Mouse (Mus musculus) lung, embryonic 14.5 days (tissue): ENCODE data around the gene Scnn1g. TPM values are rescaled to one million over a fixed set of nuclear protein-coding genes. Genes with fewer than 3 reads are reported as not detected.

Experiments used
- ATAC-seq: fragments of 200-750 bp; cut with Nextera tagmentation; 2 replicates; pipeline ENCODE4 v1.8.0; 2017; ENCODE audit warnings: mild to moderate bottlenecking, moderate TSS enrichment, moderate library complexity; ENCODE audit not compliant: insufficient read depth
- DNase-seq: peaks from one replicate; pipeline ENCODE4 v3.0.0-alpha.2; 2015
- H3K27ac ChIP-seq: fragments of 300-500 bp; sonication (generic); 2 replicates; pipeline ENCODE4 v1.5.1; 2014; ENCODE audit warnings: low read depth, mild to moderate bottlenecking, moderate library complexity
- H3K27me3 ChIP-seq: fragments of 300-500 bp; sonication (generic); 2 replicates; pipeline ENCODE4 v1.6.1; 2014; ENCODE audit warnings: low read length, control low read depth; ENCODE audit not compliant: insufficient read depth
- H3K36me3 ChIP-seq: fragments of 300-500 bp; sonication (generic); 2 replicates; pipeline ENCODE4 v1.6.1; 2014; ENCODE audit warnings: control low read depth; ENCODE audit not compliant: insufficient read depth
- H3K4me1 ChIP-seq: fragments of 300-500 bp; sonication (generic); 2 replicates; pipeline ENCODE4 v1.6.1; 2014; ENCODE audit warnings: antibody characterized with exemption, control low read depth; ENCODE audit not compliant: insufficient read depth
- H3K4me2 ChIP-seq: fragments of 300-500 bp; sonication (generic); 2 replicates; pipeline ENCODE4 v1.6.1; 2014; ENCODE audit warnings: mild to moderate bottlenecking
- H3K4me3 ChIP-seq: fragments of 300-500 bp; sonication (generic); 2 replicates; pipeline ENCODE4 v1.5.1; 2014; ENCODE audit warnings: low read depth, low read length
- H3K9ac ChIP-seq: fragments of 300-500 bp; sonication (generic); 2 replicates; pipeline ENCODE4 v1.6.1; 2014
- H3K9me3 ChIP-seq: fragments of 300-500 bp; sonication (generic); 2 replicates; pipeline ENCODE4 v1.6.1; 2016; ENCODE audit warnings: low read depth, low read length, control low read depth
- CTCF ChIP-seq: IDR thresholded peaks from 2 replicates; pipeline ENCODE4 v1.5.1; 2016; ENCODE audit warnings: antibody characterized with exemption, low read depth
- WGBS: fragments of 180-500 bp; shearing (Covaris S2); extraction: QIAGEN DNeasy Blood & Tissue Kit; methylation state at CpG from one replicate; pipeline ENCODE4 v1.1.7; 2014; 5-methylcytosine and 5-hydroxymethylcytosine counted together
- polyA plus RNA-seq: library from polyadenylated mRNA; unstranded; fragments of >200 nt; fragmentation: Nextera tagmentation; extraction: Ambion mirVana; gene quantifications from 2 replicates; pipeline ENCODE4 v1.2.1, GENCODE M21; 2014

Scnn1g gene
- polyA plus RNA-seq, 1 experiment from 2014 or later = 6.4 TPM

DNA sequence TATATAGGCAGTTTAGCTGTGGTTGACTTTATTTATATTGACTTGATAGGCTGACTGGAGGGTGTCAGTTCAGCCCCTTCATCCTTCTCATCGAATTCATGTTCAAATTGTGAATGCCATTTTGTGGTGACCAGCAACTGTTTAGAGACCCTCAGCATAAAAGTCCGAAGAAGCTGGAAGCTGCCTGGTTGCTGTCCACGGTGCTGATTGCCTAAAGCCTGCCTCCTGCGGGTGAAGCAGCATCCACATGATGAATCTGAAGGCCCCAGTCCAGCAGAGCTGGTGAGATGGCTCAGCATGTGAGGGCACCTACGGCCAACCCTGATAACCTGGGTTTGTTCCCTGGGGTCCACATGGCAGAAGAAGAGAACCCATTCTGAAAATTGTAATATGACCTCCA, 4.1 kb upstream of the Scnn1g start:
- H3K27ac ChIP-seq = no peak overlapping the region
- no peak overlapping the region for H3K4me2 ChIP-seq
- H3K9me3 ChIP-seq = no peaks in the 10 kb centered on the region
- peak; percentile 54 for TF ChIP-seq CTCF
- WGBS = 14% methylated on average over 5 of the region's 5 CpGs
- DNase-seq = peak; percentile 88
- no peaks in the 10 kb centered on the region for H3K36me3 ChIP-seq
- H3K4me1 ChIP-seq = no peaks in the 10 kb centered on the region
- no peak for ATAC-seq
- peaks cover 7% of the 10 kb centered on the region; the same call in 1 of the 2 replicates for H3K27me3 ChIP-seq
- H3K9ac ChIP-seq = no peak overlapping the region
- no peak overlapping the region for H3K4me3 ChIP-seq

DNA sequence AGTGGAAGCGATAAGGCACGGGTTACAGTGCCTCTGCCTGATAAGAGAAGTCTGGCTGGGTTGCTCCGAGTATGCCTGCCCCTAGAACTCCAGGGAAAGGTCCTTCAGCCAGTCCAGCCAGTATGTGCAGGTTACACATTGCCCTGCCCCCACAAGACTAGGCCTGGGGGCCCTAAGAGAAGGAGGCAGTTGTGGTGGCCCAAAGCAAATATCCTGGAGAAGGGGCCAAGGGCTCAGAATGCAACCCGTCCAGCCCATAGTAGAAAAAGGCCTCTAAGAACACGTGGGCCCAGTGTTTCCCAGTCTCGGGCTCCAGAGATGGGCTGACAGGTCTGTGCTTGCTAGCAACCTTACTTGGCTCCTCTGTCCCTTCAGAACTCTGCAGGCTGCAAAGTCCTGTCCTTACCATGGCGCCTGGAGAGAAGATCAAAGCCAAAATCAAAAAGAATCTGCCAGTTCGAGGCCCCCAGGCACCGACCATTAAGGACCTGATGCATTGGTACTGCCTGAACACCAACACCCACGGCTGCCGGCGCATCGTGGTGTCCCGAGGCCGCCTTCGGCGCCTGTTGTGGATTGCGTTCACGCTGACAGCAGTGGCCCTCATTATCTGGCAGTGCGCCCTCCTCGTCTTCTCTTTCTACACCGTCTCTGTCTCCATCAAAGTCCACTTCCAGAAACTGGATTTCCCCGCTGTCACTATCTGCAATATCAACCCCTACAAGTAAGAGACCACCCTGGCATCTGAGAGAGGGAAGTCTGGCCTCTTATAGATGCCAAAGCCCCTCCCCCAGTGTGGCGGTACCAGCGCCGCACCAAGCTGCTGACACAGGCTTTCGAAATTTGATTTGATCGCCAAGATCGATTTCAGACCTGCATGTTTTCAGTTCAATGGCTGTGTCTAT, 3.5 kb downstream of the Scnn1g start:
- TF ChIP-seq CTCF = no peak
- Histone ChIP-seq H3K9me3 (no peaks in the 10 kb centered on the region), H3K9ac (no peak overlapping the region), H3K27ac (no peak overlapping the region), H3K36me3 (no peaks in the 10 kb centered on the region), H3K4me1 (no peaks in the 10 kb centered on the region), H3K4me3 (no peak overlapping the region), H3K27me3 (peaks cover 9% of the 10 kb centered on the region; the same call in 1 of the 2 replicates), H3K4me2 (peak overlapping the region; percentile 16; the same call in 1 of the 2 replicates)
- DNase-seq = peak; percentile 11
- ATAC-seq = peak; percentile 22; the same call in 1 of the 2 replicates
- WGBS = 48% methylated on average over 29 of the region's 29 CpGs

DNA sequence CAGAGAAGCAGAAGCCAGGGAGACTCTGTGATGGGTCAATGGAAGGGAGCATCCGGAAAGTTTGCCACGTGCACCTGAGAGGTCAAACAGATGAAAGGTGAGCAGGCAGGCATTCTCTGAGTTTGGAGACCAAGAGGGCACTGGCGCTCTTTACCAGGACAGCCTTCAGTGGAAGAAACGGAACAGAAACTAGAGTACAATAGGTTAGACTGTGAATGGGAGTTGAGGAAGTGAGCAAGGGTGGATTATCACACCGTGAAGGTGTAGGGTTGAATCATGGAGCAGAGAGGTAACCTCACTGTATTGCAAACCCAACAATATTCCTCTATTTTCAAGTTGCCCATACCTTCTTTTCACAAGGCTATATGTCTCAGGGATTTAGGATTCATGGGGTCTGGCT, 16.0 kb downstream of the Scnn1g start:
- WGBS = 77% methylated on average over 5 of the region's 5 CpGs
- H3K27ac ChIP-seq = no peak overlapping the region
- H3K9ac ChIP-seq = no peak overlapping the region
- ATAC-seq = no peak
- no peaks in the 10 kb centered on the region for H3K27me3 ChIP-seq
- H3K4me3 ChIP-seq = no peak overlapping the region
- no peak for TF ChIP-seq CTCF
- H3K36me3 ChIP-seq = no peaks in the 10 kb centered on the region
- H3K4me1 ChIP-seq = no peaks in the 10 kb centered on the region
- H3K9me3 ChIP-seq = no peaks in the 10 kb centered on the region
- DNase-seq = no peak
- no peak overlapping the region for H3K4me2 ChIP-seq

DNA sequence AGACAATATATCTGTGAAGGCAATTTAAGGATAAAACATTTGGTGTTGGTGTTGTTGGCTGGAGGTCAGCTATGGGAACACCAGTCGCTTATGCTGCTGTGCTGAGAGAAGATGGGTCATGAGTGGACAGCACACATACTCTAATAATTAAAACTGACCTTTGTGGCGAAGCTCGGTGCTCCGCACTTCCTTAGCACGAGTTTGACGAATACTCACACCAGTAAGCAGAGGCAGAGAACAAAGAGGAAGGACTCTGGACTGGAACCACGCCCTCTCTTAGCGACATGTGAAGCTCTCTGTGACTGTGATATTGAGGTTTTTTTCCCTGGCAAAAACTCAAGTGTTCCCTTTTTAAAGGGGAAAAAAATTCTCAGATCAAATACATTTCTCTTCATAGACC, 20.5 kb downstream of the Scnn1g start:
- WGBS = 54% methylated on average over 8 of the region's 8 CpGs
- no peak for DNase-seq
- no peak for TF ChIP-seq CTCF

DNA sequence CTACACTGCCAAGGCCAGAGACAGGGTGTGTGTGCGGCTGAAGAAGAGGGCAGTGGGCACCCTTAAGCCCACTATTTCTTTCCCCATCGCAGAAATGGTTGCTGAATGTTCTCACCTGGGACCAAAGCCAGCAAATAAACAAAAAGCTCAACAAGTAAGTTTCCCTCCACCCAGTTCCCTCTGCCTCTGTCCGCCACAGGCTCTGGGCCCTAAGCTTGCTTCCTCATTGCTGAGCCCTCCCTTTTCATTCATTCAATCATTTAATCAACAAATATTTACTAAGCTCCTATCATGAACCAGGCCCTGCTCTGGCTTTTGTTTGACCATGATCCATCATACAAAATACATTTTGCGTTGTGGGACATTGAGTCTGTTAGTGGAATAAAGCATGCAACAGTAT, 29.0 kb downstream of the Scnn1g start:
- no peak for ATAC-seq

More for the DNA sequence above, 20.5 kb downstream of the Scnn1g start:
- no peak overlapping the region for H3K27ac ChIP-seq
- no peak overlapping the region for H3K9ac ChIP-seq
- H3K4me1 ChIP-seq = no peaks in the 10 kb centered on the region
- H3K9me3 ChIP-seq = no peaks in the 10 kb centered on the region
- H3K4me3 ChIP-seq = no peak overlapping the region
- H3K4me2 ChIP-seq = no peak overlapping the region
- H3K27me3 ChIP-seq = no peaks in the 10 kb centered on the region
- ATAC-seq = no peak
- no peaks in the 10 kb centered on the region for H3K36me3 ChIP-seq

DNA sequence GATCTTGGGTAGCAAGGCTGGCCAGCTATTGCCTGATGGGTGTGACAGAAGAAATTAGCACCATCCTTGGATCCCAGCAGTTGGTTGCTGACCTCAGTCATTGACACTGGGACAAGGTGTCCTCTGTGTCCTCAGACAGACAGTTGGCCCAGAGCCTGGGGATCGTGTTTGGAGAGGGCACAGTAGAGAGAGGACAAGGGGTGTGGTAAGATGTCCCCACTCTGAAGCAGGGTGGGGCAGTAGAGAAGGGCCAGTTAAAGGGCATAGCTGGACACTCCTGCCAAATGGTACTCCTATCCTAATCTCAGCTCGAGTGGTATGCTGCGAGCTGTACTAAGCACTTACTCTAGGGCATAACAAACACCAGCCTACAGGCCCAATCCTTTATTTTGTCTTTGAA, 33.6 kb downstream of the Scnn1g start:
- 59% methylated on average over 3 of the region's 3 CpGs for WGBS
- no peak overlapping the region for H3K27ac ChIP-seq
- H3K27me3 ChIP-seq = no peaks in the 10 kb centered on the region
- no peak for ATAC-seq
- TF ChIP-seq CTCF = no peak
- DNase-seq = no peak
- H3K4me3 ChIP-seq = no peak overlapping the region
- no peaks in the 10 kb centered on the region for H3K36me3 ChIP-seq
- no peaks in the 10 kb centered on the region for H3K9me3 ChIP-seq
- H3K4me2 ChIP-seq = no peak overlapping the region
- no peaks in the 10 kb centered on the region for H3K4me1 ChIP-seq
- no peak overlapping the region for H3K9ac ChIP-seq

More for the DNA sequence above, 29.0 kb downstream of the Scnn1g start:
- DNase-seq = no peak
- H3K27me3 ChIP-seq = no peaks in the 10 kb centered on the region
- H3K9me3 ChIP-seq = no peaks in the 10 kb centered on the region
- H3K36me3 ChIP-seq = no peaks in the 10 kb centered on the region
- no peak overlapping the region for H3K27ac ChIP-seq
- H3K9ac ChIP-seq = no peak overlapping the region
- no peak for TF ChIP-seq CTCF
- H3K4me2 ChIP-seq = no peak overlapping the region
- H3K4me1 ChIP-seq = no peaks in the 10 kb centered on the region
- no peak overlapping the region for H3K4me3 ChIP-seq
- WGBS = 74% methylated on average over 4 of the region's 4 CpGs

DNA sequence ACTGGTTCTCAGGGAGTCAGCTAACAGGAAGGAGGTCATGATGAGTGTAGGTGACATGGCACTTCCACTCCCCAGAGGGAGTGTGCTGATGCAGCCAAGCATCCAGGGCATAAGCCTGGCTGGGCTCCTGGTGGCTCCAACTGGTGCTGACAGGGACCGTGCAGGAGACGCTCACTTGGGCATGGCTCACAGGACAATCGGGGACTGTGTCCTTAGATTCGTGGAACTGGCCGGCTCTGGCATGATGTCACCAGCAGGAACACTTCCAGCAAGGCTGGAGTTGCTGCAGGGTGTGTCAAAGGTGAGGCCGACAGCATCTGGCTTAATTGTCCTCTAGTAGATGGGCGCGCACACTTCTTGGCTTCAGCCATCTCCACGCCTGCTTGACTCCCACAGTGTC, 34.7 kb downstream of the Scnn1g start:
- Histone ChIP-seq H3K9ac (no peak overlapping the region), H3K9me3 (no peaks in the 10 kb centered on the region), H3K27ac (no peak overlapping the region), H3K27me3 (no peaks in the 10 kb centered on the region), H3K36me3 (no peaks in the 10 kb centered on the region), H3K4me2 (no peak overlapping the region), H3K4me3 (no peak overlapping the region), H3K4me1 (no peaks in the 10 kb centered on the region)
- no peak for TF ChIP-seq CTCF
- no peak for ATAC-seq
- no peak for DNase-seq
- 83% methylated on average over 9 of the region's 9 CpGs for WGBS
